Mouse (Mus musculus) G1E (cell line): ENCODE data around the gene Nphp4.

ENCODE experiments used
- CTCF ChIP-seq: IDR thresholded peaks from 2 replicates; pipeline ENCODE4 v1.5.1; 2012; ENCODE audit warnings: low read depth, low read length, inconsistent platforms, mixed read lengths
- GATA1 ChIP-seq: IDR thresholded peaks from 2 replicates; pipeline ENCODE4 v1.6.1; 2012; ENCODE audit warnings: borderline replicate concordance, low read length, inconsistent platforms, mixed read lengths
- GATA2 ChIP-seq: IDR thresholded peaks from 2 replicates; pipeline ENCODE4 v1.6.1; 2012; ENCODE audit warnings: low read depth, low read length, inconsistent platforms, borderline replicate concordance
- POLR2AphosphoS5 ChIP-seq: IDR thresholded peaks from 2 replicates; pipeline ENCODE4 v1.6.1; 2012; ENCODE audit warnings: low read depth, low read length, inconsistent platforms; ENCODE audit not compliant: insufficient replicate concordance
- TAL1 ChIP-seq: conservative IDR thresholded peaks from 2 replicates; pipeline ENCODE4 v1.6.1; 2012; ENCODE audit warnings: low read depth, low read length, inconsistent platforms, mixed read lengths

- no peak for TF ChIP-seq CTCF
- no peak for TF ChIP-seq GATA1
- TF ChIP-seq TAL1: no peak
- no peak for TF ChIP-seq POLR2AphosphoS5
- TF ChIP-seq GATA2: no peak
Measured at GRCm38 (mm10) chr4:152466601-152467000, 9.9 kb upstream of the Nphp4 start.
